Mouse (Mus musculus): ENCODE measurements around the gene Gimap9.

GRCm38 (mm10) chr6:48636515-48636914, 39.4 kb upstream of the Gimap9 start:
- TF ChIP-seq POLR2A (IDR thresholded peaks at IDR 0.05; ENCODE audit: insufficient read depth, low read depth, low read length) (no peak), CTCF (IDR thresholded peaks at IDR 0.05; ENCODE audit: insufficient read depth, low read depth, low read length) (no peak)
